Mouse (Mus musculus): ENCODE measurements around the gene Prkch.

Gene Prkch

GRCm38 (mm10) chr12:73824828-73825227 is 240.2 kb downstream of the Prkch start:
- DNase-seq (ENCODE audit: low spot score in 2 of 2) = no peak

All from left cerebral cortex, adult 9 months (tissue).